Mouse (Mus musculus) CD4-positive helper T cell, adult 2 months (primary cell): ENCODE measurements around the gene Nedd9.
"Not testable (repeated sequence)": the region's sequence is repeated elsewhere in the genome, so short reads cannot be mapped to it uniquely, and the experiment has no call there.

Experiments
- DNase-seq: peaks from one replicate; pipeline ENCODE4 v3.0.0-alpha.2; 2012; ENCODE audit warnings: low read depth, missing footprints, low spot score

Gene Nedd9

DNA sequence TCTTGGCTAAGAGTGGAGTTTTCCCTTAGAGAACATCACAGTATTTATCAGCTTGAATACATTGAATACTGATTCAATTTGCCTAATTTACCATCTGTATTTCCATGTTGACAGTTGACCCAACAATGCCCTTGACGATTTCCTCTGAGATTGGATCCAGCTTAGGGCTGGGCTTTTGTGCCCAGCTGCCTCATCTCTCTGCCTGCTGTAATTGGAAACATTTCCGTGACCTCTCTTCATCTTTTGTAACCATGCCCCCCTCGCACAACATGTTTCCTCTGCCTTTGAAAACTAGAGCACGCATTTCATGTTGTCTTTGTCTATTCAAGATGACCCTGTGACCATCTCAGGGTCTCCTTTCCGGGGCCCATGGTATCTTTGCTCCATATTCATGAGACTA, 188.2 kb downstream of the Nedd9 start:
- no peak for DNase-seq

DNA sequence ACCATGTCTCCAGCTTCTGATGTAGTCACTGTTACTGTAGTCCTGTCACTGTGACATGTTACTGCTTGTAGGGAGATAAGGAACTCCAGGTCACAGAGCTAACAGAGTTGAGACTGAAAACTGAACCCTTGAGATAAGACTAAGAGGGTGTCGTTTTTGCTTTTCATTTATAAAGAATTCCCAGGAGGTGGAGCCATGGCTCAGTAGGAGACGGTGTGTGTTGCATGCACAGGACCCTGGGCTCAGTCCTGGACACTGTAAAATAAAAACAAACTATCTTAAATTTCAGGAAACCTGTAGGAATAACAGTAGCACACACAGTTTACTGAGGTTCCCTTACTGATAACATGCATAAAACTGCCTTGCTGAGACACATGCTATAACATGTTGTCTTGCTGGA, 188.6 kb downstream of the Nedd9 start:
- DNase-seq, result no peak

DNA sequence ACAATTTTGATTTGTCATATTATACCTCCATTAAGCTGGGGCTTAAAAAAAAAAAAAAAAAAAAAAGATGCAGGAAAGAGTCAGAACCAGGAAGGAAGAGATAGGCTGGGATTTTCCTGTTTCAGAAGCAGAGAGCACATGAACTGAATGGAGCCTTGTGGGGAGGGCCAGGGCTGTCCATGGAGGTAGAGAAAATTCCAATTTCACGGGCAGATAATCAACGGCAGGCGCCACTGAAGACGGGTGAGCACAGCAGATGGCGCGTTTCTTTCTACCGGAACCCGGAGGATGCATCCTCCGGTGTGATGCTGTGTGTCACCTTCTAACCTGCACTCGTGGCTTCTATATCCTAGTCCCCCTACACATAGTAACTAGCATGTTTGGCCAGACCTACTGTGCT, 190.8 kb downstream of the Nedd9 start:
- no peak for DNase-seq

DNA sequence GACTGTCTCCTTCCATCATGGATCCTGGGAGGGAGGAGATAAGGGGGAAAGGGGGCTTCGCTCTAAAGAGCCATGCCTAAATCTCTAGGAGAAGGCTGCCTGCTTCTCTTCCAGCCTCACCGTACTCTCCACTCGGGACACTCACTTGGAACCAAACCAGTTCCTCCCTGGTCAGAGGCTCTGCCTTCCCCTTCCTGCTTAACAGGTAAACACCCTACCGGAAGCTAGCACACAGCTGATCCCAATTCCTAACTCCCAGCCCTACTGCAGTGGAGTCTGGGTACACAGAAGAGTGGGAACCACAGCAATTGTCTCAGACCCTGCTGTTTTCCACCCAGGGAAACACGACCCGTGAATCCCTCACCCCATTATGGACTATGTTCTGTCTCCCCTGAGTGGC, 191.3 kb downstream of the Nedd9 start:
- DNase-seq, result no peak

DNA sequence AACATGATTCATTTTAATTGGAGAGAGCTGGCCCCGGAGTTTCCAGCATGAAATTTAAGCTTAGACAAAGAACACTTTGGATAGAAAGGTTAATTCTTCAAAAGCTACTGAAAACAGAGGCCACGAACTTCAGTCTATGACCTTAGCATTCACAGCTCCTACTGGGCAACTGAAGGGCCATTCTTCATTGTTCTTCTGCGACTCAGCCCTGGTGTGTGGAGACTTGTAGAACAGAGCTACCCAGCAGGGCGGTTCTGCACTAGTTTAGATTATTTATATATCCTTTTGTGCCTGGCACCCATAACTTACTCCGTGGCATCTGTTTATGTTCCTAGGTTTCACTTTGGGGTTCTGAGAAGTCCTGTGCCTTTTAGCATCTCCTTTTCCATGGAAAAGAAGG, 193.6 kb downstream of the Nedd9 start:
- DNase-seq, result no peak

DNA sequence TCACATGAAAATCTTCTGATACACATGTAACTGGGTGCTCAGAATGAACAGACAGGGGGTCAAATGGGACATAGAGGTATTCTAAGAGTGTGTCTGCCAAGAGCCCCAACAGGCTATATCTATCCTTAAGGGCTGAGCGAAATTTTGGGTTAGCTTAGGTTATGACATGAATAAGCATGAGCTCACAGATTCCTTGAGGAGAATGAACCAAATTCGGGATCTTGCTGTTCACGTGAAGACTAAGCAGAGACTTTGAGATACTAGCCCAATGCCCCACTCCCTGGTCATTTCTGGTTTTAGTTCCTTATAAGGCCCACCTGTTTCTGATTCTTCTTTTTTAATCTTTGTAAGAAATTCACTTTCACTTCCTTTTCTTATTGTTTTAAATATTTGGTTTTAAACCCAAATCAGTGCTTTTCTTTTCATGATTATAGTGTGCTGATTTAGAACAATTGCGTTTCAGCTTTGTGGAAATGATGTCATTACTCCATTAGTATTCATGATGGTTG, 195.6 kb downstream of the Nedd9 start:
- DNase-seq, result no peak

DNA sequence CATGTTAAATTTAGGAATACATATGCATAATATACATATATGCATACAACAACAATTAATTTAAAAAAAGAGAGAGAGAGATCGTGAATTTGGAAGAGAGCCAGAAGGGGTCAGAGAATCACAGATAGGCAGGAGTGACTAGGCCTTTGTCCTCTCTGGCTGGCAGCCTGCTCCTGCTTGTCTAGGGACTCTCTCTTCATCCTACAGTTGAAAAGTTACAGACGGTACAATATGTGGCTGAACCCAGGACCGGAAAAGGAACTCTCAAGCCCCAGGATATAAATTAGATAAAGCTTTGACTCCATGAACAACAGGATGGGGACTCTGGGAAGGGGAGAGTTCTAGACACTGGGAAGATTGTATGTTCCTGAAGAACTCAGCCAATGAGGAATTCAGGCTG, 200.9 kb downstream of the Nedd9 start:
- DNase-seq, result no peak

DNA sequence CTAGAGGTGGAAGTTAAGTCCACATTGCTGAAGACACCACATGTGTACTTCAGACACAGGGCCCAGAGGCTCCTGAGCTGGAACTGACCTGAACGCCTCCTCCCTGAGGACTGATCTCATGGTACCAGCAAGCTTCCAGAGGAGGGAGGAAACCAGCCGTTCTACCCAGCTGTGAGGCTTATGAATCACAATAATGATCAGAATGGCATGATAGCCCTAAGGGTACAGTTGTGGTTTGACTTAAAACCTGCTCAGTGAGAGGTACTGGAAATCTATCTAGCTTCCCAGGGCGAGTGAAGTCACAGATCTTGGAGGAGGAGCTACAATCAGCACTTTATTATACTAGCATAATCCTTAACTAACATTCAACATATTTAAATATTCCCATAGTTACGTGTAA, 201.7 kb downstream of the Nedd9 start:
- no peak for DNase-seq

DNA sequence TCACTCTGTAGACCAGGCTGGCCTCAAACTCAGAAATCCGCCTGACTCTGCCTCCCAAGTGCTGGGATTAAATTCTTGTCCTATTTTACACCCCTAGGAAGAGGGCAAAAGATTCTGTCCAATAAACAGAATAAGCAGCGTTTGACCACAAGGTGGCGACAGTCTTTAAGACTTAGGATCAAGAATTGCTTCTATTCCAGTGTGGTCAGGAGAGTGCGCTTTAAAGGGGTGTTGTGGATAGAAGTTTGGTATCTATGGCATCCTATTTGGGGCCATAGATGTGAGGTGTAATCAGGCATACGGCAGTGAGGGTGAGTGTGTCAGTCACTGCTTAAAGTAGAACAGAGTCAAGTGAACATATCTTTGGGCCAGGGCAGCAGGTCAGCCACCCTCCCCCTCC, 203.9 kb downstream of the Nedd9 start:
- peak; percentile 67 for DNase-seq

DNA sequence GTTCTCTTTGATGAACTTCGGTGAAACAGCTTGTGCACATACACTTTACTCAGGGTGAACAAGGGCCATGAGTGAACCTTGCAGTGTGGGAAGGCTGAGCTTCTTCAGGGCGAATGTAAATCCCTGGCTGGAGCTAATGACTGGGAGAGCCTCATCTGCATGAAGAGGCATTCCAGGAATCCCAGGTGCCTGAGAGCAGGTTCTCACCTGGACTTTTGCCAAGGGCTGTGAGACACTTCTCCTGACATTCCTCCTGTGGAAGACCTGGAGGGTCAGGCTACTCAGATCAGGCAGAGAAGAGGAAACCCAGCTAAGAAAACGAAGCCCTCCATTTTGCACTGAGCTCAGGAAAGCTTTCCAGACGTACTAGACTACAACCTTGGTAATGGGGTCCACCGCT, 206.5 kb downstream of the Nedd9 start:
- no peak for DNase-seq

DNA sequence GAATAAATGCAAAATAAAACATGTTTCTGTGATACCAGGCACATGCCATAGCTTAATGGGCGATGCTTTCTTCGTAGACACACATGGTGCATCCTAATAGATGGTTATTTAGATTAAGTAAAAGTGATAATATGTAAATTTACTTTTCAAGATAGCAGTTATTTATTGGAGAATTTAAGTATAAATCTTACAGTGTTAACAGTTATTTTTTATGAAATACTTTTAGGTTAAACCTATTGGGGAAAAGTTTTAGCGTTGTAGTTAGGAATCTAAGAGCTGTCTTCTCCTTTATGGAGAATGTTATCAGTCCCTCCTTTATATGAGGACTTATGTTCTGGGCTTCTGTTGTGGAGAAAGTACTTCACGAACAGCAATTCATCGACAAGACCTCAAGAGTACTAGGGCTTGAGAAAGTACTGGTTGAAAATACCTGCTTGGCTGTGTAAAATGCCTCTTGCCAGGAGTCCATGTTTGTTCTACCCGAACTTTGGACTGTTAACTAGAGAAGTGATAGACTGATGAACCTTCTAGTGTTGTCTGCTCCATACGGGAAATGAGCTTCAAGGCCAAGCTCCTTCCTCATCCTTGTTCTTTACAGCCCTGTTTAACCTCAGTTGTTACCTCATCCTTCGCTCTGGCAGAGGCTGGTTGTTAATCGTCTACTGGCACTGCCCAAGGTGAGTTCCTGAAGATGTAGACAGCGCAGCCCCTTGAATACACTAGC, 213.1 kb downstream of the Nedd9 start, which contains the start of gene Gm17364:
TSS of gene Gm17364 (minus strand) at position 51 of the 724 bp plus-strand sequence.
- DNase-seq, result no peak

DNA sequence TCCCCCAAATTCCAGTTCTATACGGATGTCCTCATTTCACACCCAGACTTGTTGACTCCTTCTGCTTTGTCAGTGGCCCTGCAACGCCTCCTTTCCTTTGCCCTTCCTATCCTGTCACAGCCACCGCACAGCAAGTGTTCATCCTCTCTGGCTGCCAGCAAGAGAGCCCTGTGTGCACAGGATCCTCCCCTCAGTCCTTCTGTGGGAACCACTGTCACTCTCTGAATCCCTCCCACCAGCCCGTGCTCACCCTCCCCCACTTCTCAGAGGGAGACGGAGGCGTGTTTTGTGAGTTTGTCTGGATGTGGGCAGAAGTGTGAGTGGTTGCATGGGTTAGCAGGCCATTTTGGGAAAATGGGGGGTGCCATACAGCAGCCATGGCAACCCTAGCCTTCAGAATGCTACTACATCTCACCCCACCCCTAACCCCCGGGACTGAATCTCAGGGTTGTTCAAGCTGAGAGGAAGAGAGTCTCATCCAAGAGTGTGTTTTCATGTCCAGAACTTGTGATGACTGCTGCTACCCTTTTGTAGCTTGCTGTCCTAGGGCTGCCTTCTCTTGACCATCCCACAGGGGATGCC, 219.2 kb downstream of the Nedd9 start:
- no peak for DNase-seq

DNA sequence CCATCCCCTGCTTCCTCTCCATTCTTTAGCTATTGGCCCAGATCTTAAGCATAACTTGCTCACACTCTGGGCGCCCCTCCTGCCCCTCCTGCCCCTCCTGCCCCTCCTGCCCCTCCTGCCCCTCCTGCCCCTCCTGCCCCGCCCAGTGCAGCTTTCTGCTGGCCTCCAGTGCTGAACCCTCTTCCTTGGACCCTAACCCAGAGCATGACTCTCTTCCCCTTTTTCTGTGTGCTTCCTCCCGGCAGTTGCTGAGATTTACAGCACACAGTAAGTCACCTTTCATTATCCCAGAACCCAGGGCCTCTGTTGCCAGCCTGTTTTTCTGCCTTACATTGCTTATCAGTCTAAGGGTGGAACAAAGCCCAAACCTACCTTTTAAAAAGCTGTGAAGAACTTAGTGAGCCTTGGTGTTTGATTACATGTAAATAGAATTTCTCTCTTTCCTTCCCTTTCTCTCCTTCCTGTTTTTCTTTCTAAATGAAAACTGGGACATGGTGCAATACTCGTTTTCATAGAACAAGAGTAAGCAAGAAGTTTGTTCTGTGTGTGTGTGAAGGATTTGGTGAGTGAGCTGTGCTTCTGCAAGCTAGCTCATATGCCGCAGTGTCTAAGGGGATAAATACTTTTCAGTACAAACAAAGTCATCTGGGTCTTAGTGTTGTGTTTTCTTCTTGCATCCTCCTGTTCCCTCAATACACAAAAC, 223.7 kb downstream of the Nedd9 start:
- DNase-seq, result no peak

DNA sequence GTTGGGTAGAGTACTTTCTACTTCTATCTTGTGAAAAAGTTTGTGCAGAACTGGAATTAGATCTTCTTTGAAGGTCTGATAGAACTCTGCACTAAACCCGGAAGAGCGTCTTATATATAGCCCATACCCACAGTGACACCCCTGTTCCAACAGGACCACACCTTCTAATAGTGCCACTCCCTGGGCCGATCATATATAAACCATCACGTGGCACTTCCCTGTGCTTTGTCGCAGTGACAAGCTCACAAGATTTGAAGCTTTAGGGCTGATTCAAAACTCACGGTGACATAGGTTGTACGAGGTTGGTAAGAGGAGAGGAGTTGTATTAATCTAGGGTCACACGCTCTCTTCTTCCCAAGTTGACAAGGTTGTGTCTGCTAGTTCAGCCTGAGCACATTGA, 225.5 kb downstream of the Nedd9 start:
- DNase-seq, result not testable (repeated sequence)
